Mouse (Mus musculus): ENCODE results near the gene Nfat5. TPM values are rescaled to one million over a fixed set of nuclear protein-coding genes. Genes with fewer than 3 reads are reported as not detected.

Nfat5 gene
- polyA plus RNA-seq, 1 experiment from 2014 or later, result 14.7 TPM

DNA sequence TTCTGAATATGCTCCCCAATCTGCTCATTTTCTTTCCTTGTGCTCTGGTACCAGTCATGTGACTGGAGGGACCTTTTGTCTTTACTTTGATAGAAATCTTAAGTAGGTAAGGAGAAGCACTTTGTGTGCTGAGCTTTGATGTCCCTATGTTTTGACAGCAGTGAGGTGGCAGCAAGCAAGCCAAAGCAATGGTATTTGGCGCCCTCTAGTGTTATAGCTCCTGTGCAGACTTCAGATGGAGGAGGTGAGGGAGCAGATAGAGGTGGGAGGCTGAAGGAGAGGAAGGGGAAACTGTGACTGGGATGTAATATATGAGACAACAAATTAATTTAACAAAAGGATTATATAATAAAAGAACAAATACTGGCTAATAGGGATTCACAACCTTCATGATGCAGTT, 30.9 kb downstream of the Nfat5 start:
- DNase-seq (ENCODE audit: low spot score) (peak; percentile 89), ATAC-seq (ENCODE audit: low FRiP score) (no peak)
- Histone ChIP-seq H3K27me3 (ENCODE audit: control insufficient read depth, insufficient read depth, low read length) (no peaks in the 10 kb centered on the region), H3K9me3 (ENCODE audit: control insufficient read depth, low read length) (no peaks in the 10 kb centered on the region), H3K4me3 (ENCODE audit: low read depth, low read length) (no peak overlapping the region), H3K4me1 (replicated peaks; ENCODE audit: control insufficient read depth, insufficient read depth, low read length) (no peaks in the 10 kb centered on the region), H3K9ac (ENCODE audit: low read depth, low read length) (no peak overlapping the region), H3K27ac (ENCODE audit: low read depth, low read length) (no peak overlapping the region), H3K36me3 (ENCODE audit: control insufficient read depth, insufficient read depth, low read length) (no peaks in the 10 kb centered on the region), H3K4me2 (replicated peaks; ENCODE audit: low read depth, low read length) (no peak overlapping the region)
- 0% methylated on average over 1 of the region's 1 CpGs for WGBS

DNA sequence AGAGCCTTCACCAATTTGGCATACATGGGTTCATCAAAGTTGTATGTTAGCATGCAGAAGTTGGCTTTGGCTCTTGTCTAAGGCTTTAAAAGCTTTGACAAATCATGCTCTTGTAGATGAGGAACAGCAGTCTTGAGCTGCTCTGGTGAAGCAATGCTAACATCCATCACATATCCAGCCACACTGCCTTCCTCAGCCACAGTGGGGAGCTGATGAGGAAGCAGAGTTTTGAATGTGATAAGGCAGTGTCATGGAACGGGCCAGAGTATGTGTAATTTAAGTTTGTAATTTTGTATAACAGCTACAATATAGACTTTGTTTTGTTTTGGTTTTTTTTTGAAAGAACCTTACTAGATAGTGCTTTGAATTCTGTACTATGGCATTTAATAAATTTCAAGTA, 36.3 kb downstream of the Nfat5 start:
- H3K4me3 ChIP-seq (ENCODE audit: low read depth, low read length), result no peak overlapping the region
- 91% methylated on average over 1 of the region's 1 CpGs for WGBS
- no peaks in the 10 kb centered on the region for H3K4me1 ChIP-seq (replicated peaks; ENCODE audit: control insufficient read depth, insufficient read depth, low read length)
- H3K27ac ChIP-seq (ENCODE audit: low read depth, low read length), result no peak overlapping the region
- H3K4me2 ChIP-seq (replicated peaks; ENCODE audit: low read depth, low read length), result no peak overlapping the region
- H3K27me3 ChIP-seq (ENCODE audit: control insufficient read depth, insufficient read depth, low read length), result no peaks in the 10 kb centered on the region
- H3K36me3 ChIP-seq (ENCODE audit: control insufficient read depth, insufficient read depth, low read length), result no peaks in the 10 kb centered on the region
- H3K9me3 ChIP-seq (ENCODE audit: control insufficient read depth, low read length), result no peaks in the 10 kb centered on the region
- DNase-seq (ENCODE audit: low spot score) (no peak), ATAC-seq (ENCODE audit: low FRiP score) (no peak)
- no peak overlapping the region for H3K9ac ChIP-seq (ENCODE audit: low read depth, low read length)

DNA sequence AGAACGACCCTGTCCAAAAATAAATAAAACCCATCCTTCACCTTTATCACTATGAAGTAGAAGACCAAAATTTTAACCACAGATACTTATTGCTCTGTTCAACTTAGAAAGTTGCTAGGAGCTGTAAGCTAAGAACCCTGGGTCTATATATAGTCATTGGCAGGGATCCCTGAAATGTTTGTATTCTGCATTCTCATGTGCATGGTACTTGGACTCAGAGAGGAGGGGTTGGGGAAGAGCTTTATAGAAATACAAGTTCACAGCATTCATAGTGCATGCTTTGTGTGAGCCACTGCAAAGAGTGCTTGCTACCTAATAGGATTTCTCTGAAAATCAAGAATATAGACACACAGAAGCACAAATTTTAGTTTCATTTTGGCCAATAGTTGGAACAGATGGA, 43.2 kb downstream of the Nfat5 start:
- Histone ChIP-seq H3K4me2 (replicated peaks; ENCODE audit: low read depth, low read length) (no peak overlapping the region), H3K9me3 (ENCODE audit: control insufficient read depth, low read length) (no peaks in the 10 kb centered on the region), H3K4me3 (ENCODE audit: low read depth, low read length) (no peak overlapping the region), H3K36me3 (ENCODE audit: control insufficient read depth, insufficient read depth, low read length) (no peaks in the 10 kb centered on the region), H3K4me1 (replicated peaks; ENCODE audit: control insufficient read depth, insufficient read depth, low read length) (no peaks in the 10 kb centered on the region), H3K9ac (ENCODE audit: low read depth, low read length) (no peak overlapping the region), H3K27ac (ENCODE audit: low read depth, low read length) (no peak overlapping the region), H3K27me3 (ENCODE audit: control insufficient read depth, insufficient read depth, low read length) (no peaks in the 10 kb centered on the region)
- DNase-seq (ENCODE audit: low spot score) (no peak), ATAC-seq (ENCODE audit: low FRiP score) (no peak)
- WGBS, result 97% methylated on average over 1 of the region's 1 CpGs

DNA sequence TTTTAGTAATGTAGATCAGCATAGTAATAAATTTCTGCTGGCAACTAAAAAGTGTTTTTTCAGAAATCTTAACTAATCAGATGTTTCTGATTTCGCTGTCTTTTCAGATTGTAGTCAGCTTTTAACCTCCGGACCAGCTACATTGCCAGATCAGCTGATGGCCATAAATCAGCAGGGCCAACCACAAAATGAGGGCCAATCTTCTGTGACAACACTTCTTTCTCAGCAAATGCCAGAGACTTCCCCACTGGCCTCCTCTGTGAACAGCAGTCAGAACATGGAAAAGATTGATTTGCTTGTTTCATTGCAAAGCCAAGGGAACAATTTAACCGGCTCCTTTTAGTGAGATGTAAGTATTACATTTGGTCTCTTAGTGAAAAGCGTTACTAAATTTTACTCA, 77.0 kb downstream of the Nfat5 start:
- no peak for DNase-seq (ENCODE audit: low spot score)
- no peak for ATAC-seq (ENCODE audit: low FRiP score)
- Histone ChIP-seq H3K4me3 (ENCODE audit: low read depth, low read length) (no peak overlapping the region), H3K4me1 (replicated peaks; ENCODE audit: control insufficient read depth, insufficient read depth, low read length) (no peaks in the 10 kb centered on the region), H3K9me3 (ENCODE audit: control insufficient read depth, low read length) (no peaks in the 10 kb centered on the region), H3K4me2 (replicated peaks; ENCODE audit: low read depth, low read length) (no peak overlapping the region), H3K36me3 (ENCODE audit: control insufficient read depth, insufficient read depth, low read length) (peaks cover 9% of the 10 kb centered on the region; the same call in 1 of the 2 replicates), H3K9ac (ENCODE audit: low read depth, low read length) (no peak overlapping the region), H3K27me3 (ENCODE audit: control insufficient read depth, insufficient read depth, low read length) (no peaks in the 10 kb centered on the region), H3K27ac (ENCODE audit: low read depth, low read length) (no peak overlapping the region)
- WGBS, result 96% methylated on average over 4 of the region's 4 CpGs

DNA sequence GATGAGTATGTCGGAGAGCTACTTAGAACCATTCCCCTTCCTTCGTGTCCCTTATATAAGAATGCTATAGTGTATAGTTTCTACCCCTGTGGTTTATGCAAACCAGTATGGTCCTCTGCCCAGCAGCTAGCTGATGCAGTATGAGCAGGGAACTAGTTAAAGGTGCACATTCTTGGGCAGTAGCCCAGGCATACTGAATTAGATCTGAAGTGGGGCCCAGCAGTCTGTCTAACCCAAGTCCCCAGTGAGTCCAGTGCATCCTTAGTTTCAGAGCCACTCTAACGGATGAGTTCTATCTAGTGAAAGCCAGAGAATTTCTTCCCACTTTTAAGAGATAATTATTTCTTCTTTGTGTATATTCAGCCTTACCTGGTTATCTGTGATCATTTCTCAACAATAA, 84.1 kb downstream of the Nfat5 start:
- DNase-seq (ENCODE audit: low spot score) (no peak), ATAC-seq (ENCODE audit: low FRiP score) (no peak)
- H3K27me3 ChIP-seq (ENCODE audit: control insufficient read depth, insufficient read depth, low read length), result no peaks in the 10 kb centered on the region
- H3K4me3 ChIP-seq (ENCODE audit: low read depth, low read length), result no peak overlapping the region
- no peak overlapping the region for H3K27ac ChIP-seq (ENCODE audit: low read depth, low read length)
- H3K4me1 ChIP-seq (replicated peaks; ENCODE audit: control insufficient read depth, insufficient read depth, low read length), result no peaks in the 10 kb centered on the region
- WGBS, result 93% methylated on average over 3 of the region's 3 CpGs
- no peak overlapping the region for H3K4me2 ChIP-seq (replicated peaks; ENCODE audit: low read depth, low read length)
- no peak overlapping the region for H3K9ac ChIP-seq (ENCODE audit: low read depth, low read length)
- H3K36me3 ChIP-seq (ENCODE audit: control insufficient read depth, insufficient read depth, low read length), result no peaks in the 10 kb centered on the region
- no peaks in the 10 kb centered on the region for H3K9me3 ChIP-seq (ENCODE audit: control insufficient read depth, low read length)

DNA sequence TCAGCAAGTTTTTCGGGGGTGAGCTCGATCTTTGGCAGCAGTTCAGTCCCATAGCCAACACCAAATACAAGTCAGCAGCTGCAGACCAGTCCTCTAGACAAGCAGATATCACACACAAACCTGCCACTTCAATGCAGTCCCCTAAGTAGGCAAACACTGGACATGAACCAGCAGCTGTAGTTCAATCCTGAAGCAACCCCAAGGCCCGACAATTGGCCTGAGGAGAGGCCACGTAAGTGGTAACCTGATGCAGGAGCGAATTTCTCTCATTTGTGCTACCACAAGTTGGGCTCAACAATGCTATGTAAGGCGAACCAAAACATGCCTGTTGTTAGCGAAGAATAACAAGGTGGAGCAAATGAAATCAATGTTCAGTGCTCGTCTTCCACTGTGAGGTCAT, 87.5 kb downstream of the Nfat5 start:
- Histone ChIP-seq H3K27ac (ENCODE audit: low read depth, low read length) (no peak overlapping the region), H3K36me3 (ENCODE audit: control insufficient read depth, insufficient read depth, low read length) (no peaks in the 10 kb centered on the region), H3K27me3 (ENCODE audit: control insufficient read depth, insufficient read depth, low read length) (no peaks in the 10 kb centered on the region), H3K4me1 (replicated peaks; ENCODE audit: control insufficient read depth, insufficient read depth, low read length) (no peaks in the 10 kb centered on the region), H3K4me2 (replicated peaks; ENCODE audit: low read depth, low read length) (no peak overlapping the region), H3K4me3 (ENCODE audit: low read depth, low read length) (no peak overlapping the region), H3K9ac (ENCODE audit: low read depth, low read length) (no peak overlapping the region), H3K9me3 (ENCODE audit: control insufficient read depth, low read length) (no peaks in the 10 kb centered on the region)
- 94% methylated on average over 8 of the region's 8 CpGs for WGBS
- DNase-seq (ENCODE audit: low spot score) (no peak), ATAC-seq (ENCODE audit: low FRiP score) (no peak)

DNA sequence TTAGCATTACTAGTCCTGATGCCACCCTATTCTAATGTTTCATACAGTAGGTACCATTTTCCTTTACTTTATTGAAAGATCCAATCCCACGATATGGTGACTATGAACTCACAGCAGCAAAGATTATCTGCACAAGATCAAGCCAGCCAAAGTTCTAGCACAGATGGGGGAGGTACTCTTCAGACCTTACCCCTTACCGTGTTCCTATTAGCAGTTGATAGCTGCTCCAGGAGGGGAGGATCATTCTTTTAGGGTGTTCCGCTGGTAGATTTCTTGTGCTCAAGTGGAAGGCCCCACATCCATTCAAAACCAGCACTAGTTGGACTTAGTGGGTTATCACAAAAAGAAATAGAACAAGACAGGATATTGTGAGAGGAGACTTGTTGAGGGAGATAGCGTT, 88.4 kb downstream of the Nfat5 start:
- no peak overlapping the region for H3K4me3 ChIP-seq (ENCODE audit: low read depth, low read length)
- ATAC-seq (ENCODE audit: low FRiP score) (no peak), DNase-seq (ENCODE audit: low spot score) (no peak)
- no peaks in the 10 kb centered on the region for H3K9me3 ChIP-seq (ENCODE audit: control insufficient read depth, low read length)
- H3K27me3 ChIP-seq (ENCODE audit: control insufficient read depth, insufficient read depth, low read length), result no peaks in the 10 kb centered on the region
- no peak overlapping the region for H3K4me2 ChIP-seq (replicated peaks; ENCODE audit: low read depth, low read length)
- no peak overlapping the region for H3K27ac ChIP-seq (ENCODE audit: low read depth, low read length)
- 97% methylated on average over 4 of the region's 4 CpGs for WGBS
- H3K36me3 ChIP-seq (ENCODE audit: control insufficient read depth, insufficient read depth, low read length), result no peaks in the 10 kb centered on the region
- H3K9ac ChIP-seq (ENCODE audit: low read depth, low read length), result no peak overlapping the region
- H3K4me1 ChIP-seq (replicated peaks; ENCODE audit: control insufficient read depth, insufficient read depth, low read length), result no peaks in the 10 kb centered on the region

DNA sequence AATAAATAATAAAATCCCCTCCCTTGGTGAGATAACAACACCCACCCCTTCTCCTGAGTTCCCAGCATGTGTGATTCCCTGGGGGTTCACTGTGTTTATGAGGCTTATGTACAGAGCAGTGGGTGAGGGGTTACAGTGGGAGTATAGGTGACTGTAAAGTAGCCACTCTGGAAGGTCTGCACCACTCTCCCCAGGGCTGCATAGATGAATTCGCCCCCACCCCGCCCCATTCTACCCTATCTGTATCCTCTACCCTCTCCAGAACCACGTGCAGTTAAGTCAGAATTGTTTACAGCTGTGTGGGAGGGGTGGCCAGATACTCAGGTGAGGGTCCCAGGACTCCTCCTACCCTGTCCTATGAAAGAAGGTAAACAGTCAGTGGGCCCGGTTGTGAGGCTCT, 89.6 kb downstream of the Nfat5 start:
- H3K4me1 ChIP-seq (replicated peaks; ENCODE audit: control insufficient read depth, insufficient read depth, low read length), result no peaks in the 10 kb centered on the region
- H3K4me2 ChIP-seq (replicated peaks; ENCODE audit: low read depth, low read length), result no peak overlapping the region
- no peaks in the 10 kb centered on the region for H3K36me3 ChIP-seq (ENCODE audit: control insufficient read depth, insufficient read depth, low read length)
- no peak overlapping the region for H3K27ac ChIP-seq (ENCODE audit: low read depth, low read length)
- 75% methylated on average over 4 of the region's 4 CpGs for WGBS
- H3K9ac ChIP-seq (ENCODE audit: low read depth, low read length), result no peak overlapping the region
- no peaks in the 10 kb centered on the region for H3K9me3 ChIP-seq (ENCODE audit: control insufficient read depth, low read length)
- no peak overlapping the region for H3K4me3 ChIP-seq (ENCODE audit: low read depth, low read length)
- DNase-seq (ENCODE audit: low spot score), result no peak
- ATAC-seq (ENCODE audit: low FRiP score), result no peak
- H3K27me3 ChIP-seq (ENCODE audit: control insufficient read depth, insufficient read depth, low read length), result no peaks in the 10 kb centered on the region

DNA sequence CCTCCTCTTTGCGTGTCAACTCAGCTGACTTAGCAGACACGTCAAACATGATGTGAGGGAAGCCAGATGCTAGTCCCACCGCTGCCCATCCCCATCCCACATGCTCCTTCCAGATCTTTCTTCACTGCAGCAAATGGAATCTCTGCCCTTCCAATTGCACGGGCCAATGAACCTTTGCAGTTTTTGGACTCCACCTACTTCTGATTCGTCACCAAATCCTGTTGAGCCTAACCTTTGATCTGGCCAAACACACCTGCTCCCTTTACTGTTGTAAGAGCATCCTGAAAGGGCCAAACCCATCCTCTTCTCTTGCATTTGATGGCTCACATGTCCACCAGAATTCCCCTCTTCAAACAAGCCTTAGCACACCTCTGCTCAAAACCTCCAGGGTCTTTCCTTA, 91.4 kb downstream of the Nfat5 start:
- H3K9me3 ChIP-seq (ENCODE audit: control insufficient read depth, low read length), result no peaks in the 10 kb centered on the region
- H3K4me1 ChIP-seq (replicated peaks; ENCODE audit: control insufficient read depth, insufficient read depth, low read length), result no peaks in the 10 kb centered on the region
- no peak overlapping the region for H3K4me3 ChIP-seq (ENCODE audit: low read depth, low read length)
- no peaks in the 10 kb centered on the region for H3K27me3 ChIP-seq (ENCODE audit: control insufficient read depth, insufficient read depth, low read length)
- DNase-seq (ENCODE audit: low spot score) (no peak), ATAC-seq (ENCODE audit: low FRiP score) (no peak)
- H3K36me3 ChIP-seq (ENCODE audit: control insufficient read depth, insufficient read depth, low read length), result no peaks in the 10 kb centered on the region
- 64% methylated on average over 5 of the region's 5 CpGs for WGBS
- H3K27ac ChIP-seq (ENCODE audit: low read depth, low read length), result no peak overlapping the region
- H3K4me2 ChIP-seq (replicated peaks; ENCODE audit: low read depth, low read length), result no peak overlapping the region
- no peak overlapping the region for H3K9ac ChIP-seq (ENCODE audit: low read depth, low read length)
